8 mouse cellular contexts compared by ENCODE assay signal in genomic region chr4:152697247-152697960, GRCm38 (mm10).
DNase-seq lines count a peak whose midpoint lies in the region; ATAC-seq and TF ChIP-seq lines count a peak whose summit lies in the region.

No protein-coding gene starts in this region.

- H3K4me1 ChIP-seq in kidney, embryonic 14.5 days (ENCODE audit: control insufficient read depth, insufficient read depth, low read length) = peaks cover 17% of the 10 kb centered on the region; the same call in 1 of the 2 replicates
- peaks cover 30% of the 10 kb centered on the region for H3K4me1 ChIP-seq in neural tube, embryonic 15.5 days
- no peaks in the 10 kb centered on the region for H3K4me1 ChIP-seq in intestine, embryonic 16.5 days (ENCODE audit: control insufficient read depth, insufficient read depth, low read length)

- H3K4me3 ChIP-seq in kidney, embryonic 14.5 days (ENCODE audit: low read length) = no peak overlapping the region
- no peak overlapping the region for H3K4me3 ChIP-seq in layer of hippocampus, adult 2 months
- H3K4me3 ChIP-seq in neural tube, embryonic 15.5 days (replicated peaks) = no peak overlapping the region
- no peak overlapping the region for H3K4me3 ChIP-seq in intestine, embryonic 16.5 days (ENCODE audit: low read length)

- no peaks in the 10 kb centered on the region for H3K27me3 ChIP-seq in kidney, embryonic 14.5 days (ENCODE audit: control insufficient read depth, insufficient read depth, low read length)
- no peaks in the 10 kb centered on the region for H3K27me3 ChIP-seq in neural tube, embryonic 15.5 days (replicated peaks)
- H3K27me3 ChIP-seq in intestine, embryonic 16.5 days (replicated peaks; ENCODE audit: control insufficient read depth, insufficient read depth, low read length) = no peaks in the 10 kb centered on the region

- TF ChIP-seq CTCF in layer of hippocampus, adult 2 months (conservative IDR thresholded peaks at IDR 0.05) = no peak

- no peak for DNase-seq in kidney, adult 8-10 months
- peak; percentile 63 for DNase-seq in embryo, embryonic 11 days
- peak in 1 of 2 experiments; percentile 10 for DNase-seq in layer of hippocampus, adult 2 months (ENCODE audit: low spot score in 2 of 2)
- no peak for DNase-seq in testis, postnatal 10 days (ENCODE audit: low spot score)
- no peak for DNase-seq in ovary, postnatal 14 days (ENCODE audit: low spot score)

- no peaks in the 10 kb centered on the region for H3K9me3 ChIP-seq in kidney, embryonic 14.5 days (ENCODE audit: control insufficient read depth, low read length)
- no peaks in the 10 kb centered on the region for H3K9me3 ChIP-seq in neural tube, embryonic 15.5 days (replicated peaks)
- H3K9me3 ChIP-seq in intestine, embryonic 16.5 days (ENCODE audit: control insufficient read depth, low read length) = no peaks in the 10 kb centered on the region

- H3K4me2 ChIP-seq in kidney, embryonic 14.5 days (replicated peaks; ENCODE audit: low read depth, low read length) = no peak overlapping the region
- no peak overlapping the region; the same call in 1 of the 2 replicates for H3K4me2 ChIP-seq in neural tube, embryonic 15.5 days
- H3K4me2 ChIP-seq in intestine, embryonic 16.5 days (ENCODE audit: low read depth, low read length) = no peak overlapping the region

- no peak overlapping the region for H3K9ac ChIP-seq in kidney, embryonic 14.5 days (ENCODE audit: low read depth, low read length)
- H3K9ac ChIP-seq in neural tube, embryonic 15.5 days (replicated peaks) = 0 out of 2 replicates have a peak overlapping the region, but pooled peaks have one; percentile 3
- no peak overlapping the region for H3K9ac ChIP-seq in intestine, embryonic 16.5 days (ENCODE audit: low read depth, low read length)

- 27% methylated on average over 22 of the region's 22 CpGs for WGBS in kidney, embryonic 14.5 days
- 18% methylated on average over 22 of the region's 22 CpGs for WGBS in neural tube, embryonic 15.5 days
- WGBS in intestine, embryonic 16.5 days = 22% methylated on average over 22 of the region's 22 CpGs

- ATAC-seq in kidney, embryonic 14.5 days (ENCODE audit: low FRiP score, low TSS enrichment) = peak; percentile 63; the same call in 1 of the 2 replicates
- peak; percentile 85 for ATAC-seq in neural tube, embryonic 15.5 days (ENCODE audit: low FRiP score)
- ATAC-seq in intestine, embryonic 16.5 days = no peak

- H3K36me3 ChIP-seq in kidney, embryonic 14.5 days (ENCODE audit: control insufficient read depth, insufficient read depth, low read length) = no peaks in the 10 kb centered on the region
- H3K36me3 ChIP-seq in neural tube, embryonic 15.5 days = no peaks in the 10 kb centered on the region
- no peaks in the 10 kb centered on the region for H3K36me3 ChIP-seq in intestine, embryonic 16.5 days (ENCODE audit: control insufficient read depth, insufficient read depth, low read length)

- H3K27ac ChIP-seq in kidney, embryonic 14.5 days (ENCODE audit: low read depth, low read length) = no peak overlapping the region
- H3K27ac ChIP-seq in layer of hippocampus, adult 2 months = 0 out of 2 replicates have a peak overlapping the region, but pooled peaks have one; percentile 43
- peak overlapping the region; percentile 56 for H3K27ac ChIP-seq in neural tube, embryonic 15.5 days (replicated peaks)
- H3K27ac ChIP-seq in intestine, embryonic 16.5 days (ENCODE audit: low read length) = no peak overlapping the region

Comparison
In these comparisons a context has a peak if more than half of its experiments do, and no peak if none do; other contexts are left out.
1. H3K27ac ChIP-seq: peak in layer of hippocampus, adult 2 months (single experiment) and neural tube, embryonic 15.5 days (single experiment); none in kidney, embryonic 14.5 days (single experiment) and intestine, embryonic 16.5 days (single experiment).